Mouse (Mus musculus) CH12.LX (cell line): ENCODE results near the gene Entpd2.

Experiments
- RCOR1 ChIP-seq: conservative IDR thresholded peaks from 2 replicates; pipeline ENCODE4 v1.6.1; 2012; ENCODE audit warnings: low read depth, mild to moderate bottlenecking, inconsistent platforms, low read length, improper control_type of control experiment
- SMC3 ChIP-seq: IDR thresholded peaks from 2 replicates; pipeline ENCODE4 v1.6.1; 2011; ENCODE audit warnings: low read depth, low read length, improper control_type of control experiment
- ZC3H11A ChIP-seq: IDR thresholded peaks from 2 replicates; pipeline ENCODE4 v1.6.1; 2012; ENCODE audit warnings: low read depth, mild to moderate bottlenecking, inconsistent platforms, low read length, improper control_type of control experiment

DNA sequence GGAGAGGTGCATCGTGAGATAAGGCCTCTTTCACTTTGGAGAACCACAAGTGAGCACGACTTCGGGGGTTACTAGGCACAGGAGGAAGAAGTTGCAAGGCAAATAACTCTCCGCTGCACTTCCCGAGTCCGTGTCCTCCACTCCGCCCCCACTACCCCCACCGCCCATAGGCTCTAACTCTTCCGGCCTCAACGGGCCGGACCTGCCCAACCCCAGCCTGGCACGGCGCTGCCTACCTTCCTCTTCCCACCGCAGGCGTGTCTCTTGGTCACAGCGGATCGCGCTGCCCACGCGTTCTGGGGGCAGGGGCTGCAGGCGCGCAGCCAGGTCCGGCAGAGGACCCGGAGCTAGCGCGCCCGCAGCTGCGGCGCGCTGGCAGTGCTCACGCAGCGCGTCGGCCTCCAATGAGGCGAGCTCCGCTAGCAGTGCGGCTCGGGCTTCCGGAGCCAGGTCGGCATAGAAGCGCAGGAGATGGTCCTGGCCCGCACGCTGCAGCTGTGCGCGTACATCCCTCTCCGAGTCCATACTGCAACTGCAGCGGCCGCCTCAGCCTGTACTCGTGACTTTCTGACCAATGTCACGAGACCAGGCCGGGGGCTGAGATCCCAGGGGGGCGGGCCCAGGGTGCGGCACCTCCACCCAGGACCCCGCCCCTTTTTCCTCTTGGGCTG lies 30.4 kb upstream of the Entpd2 start, which contains the start of gene Uap1l1:
- TF ChIP-seq RCOR1 (no peak), ZC3H11A (no peak), SMC3 (no peak)
